8 mouse cellular contexts compared by ENCODE assay signal in genomic region chr16:33916473-33917251, GRCm38 (mm10). TPM values are rescaled to one million over a fixed set of nuclear protein-coding genes. Genes with fewer than 3 reads are reported as not detected.
DNase-seq lines count a peak whose midpoint lies in the region; ATAC-seq and TF ChIP-seq lines count a peak whose summit lies in the region.

No protein-coding gene starts in this region.

- H3K27ac ChIP-seq in left cerebral cortex, adult 2 months, result no peak overlapping the region
- H3K27ac ChIP-seq in kidney, embryonic 14.5 days (ENCODE audit: low read depth, low read length), result 0 out of 2 replicates have a peak overlapping the region, but pooled peaks have one; percentile 25
- peak overlapping the region; percentile 34 for H3K27ac ChIP-seq in lung, postnatal 0 days (ENCODE audit: low read length)

- no peaks in the 10 kb centered on the region for H3K27me3 ChIP-seq in kidney, embryonic 14.5 days (ENCODE audit: control insufficient read depth, insufficient read depth, low read length)
- no peaks in the 10 kb centered on the region for H3K27me3 ChIP-seq in lung, postnatal 0 days (replicated peaks; ENCODE audit: insufficient read depth, low read length)

- H3K4me1 ChIP-seq in kidney, embryonic 14.5 days (ENCODE audit: control insufficient read depth, insufficient read depth, low read length), result peaks cover 23% of the 10 kb centered on the region
- H3K4me1 ChIP-seq in lung, postnatal 0 days (ENCODE audit: insufficient read depth, low read depth, low read length), result peaks cover 14% of the 10 kb centered on the region; the same call in 1 of the 2 replicates

- 63% methylated on average over 12 of the region's 12 CpGs for WGBS in kidney, embryonic 14.5 days
- WGBS in lung, postnatal 0 days, result 30% methylated on average over 12 of the region's 12 CpGs

- no peak overlapping the region for H3K9ac ChIP-seq in kidney, embryonic 14.5 days (ENCODE audit: low read depth, low read length)
- no peak overlapping the region for H3K9ac ChIP-seq in lung, postnatal 0 days (replicated peaks; ENCODE audit: low read depth)

- H3K4me3 ChIP-seq in left cerebral cortex, adult 2 months, result no peak overlapping the region
- H3K4me3 ChIP-seq in kidney, embryonic 14.5 days (ENCODE audit: low read length), result no peak overlapping the region
- H3K4me3 ChIP-seq in lung, postnatal 0 days (ENCODE audit: low read depth, low read length), result no peak overlapping the region

- intact Hi-C loops in left cerebral cortex, postnatal 4 days (cut with DNase I), result no loop called here
- intact Hi-C loops in left cerebral cortex, adult 2 months (cut with DNase I), result no loop called here

- H3K36me3 ChIP-seq in kidney, embryonic 14.5 days (ENCODE audit: control insufficient read depth, insufficient read depth, low read length), result peaks cover 3% of the 10 kb centered on the region; the same call in 1 of the 2 replicates
- H3K36me3 ChIP-seq in lung, postnatal 0 days (ENCODE audit: insufficient read depth, low read length), result no peaks in the 10 kb centered on the region

- no peak overlapping the region for H3K4me2 ChIP-seq in kidney, embryonic 14.5 days (replicated peaks; ENCODE audit: low read depth, low read length)
- H3K4me2 ChIP-seq in lung, postnatal 0 days (replicated peaks; ENCODE audit: low read depth, low read length), result no peak overlapping the region

- H3K9me3 ChIP-seq in kidney, embryonic 14.5 days (ENCODE audit: control insufficient read depth, low read length), result no peaks in the 10 kb centered on the region
- no peaks in the 10 kb centered on the region for H3K9me3 ChIP-seq in lung, postnatal 0 days (ENCODE audit: low read length)

- peak; percentile 84 for DNase-seq in left cerebral cortex, postnatal 4 days
- no peak for DNase-seq in left cerebral cortex, adult 2 months (ENCODE audit: extremely low spot score in 1 of 2, low spot score in 2 of 2)
- peak; percentile 73 for DNase-seq in cerebellum, adult 9-11 months
- DNase-seq in heart, adult 8-10 months (ENCODE audit: low spot score), result peak; percentile 82
- peak; percentile 82 for DNase-seq in lung, postnatal 0 days (ENCODE audit: low spot score)
- DNase-seq in testis, postnatal 14 days (ENCODE audit: low spot score), result peak; percentile 75
- no peak for DNase-seq in thymus, postnatal 4 days

- ATAC-seq in kidney, embryonic 14.5 days (ENCODE audit: low FRiP score, low TSS enrichment), result no peak
- peak; percentile 73 for ATAC-seq in lung, postnatal 0 days

- peak; percentile 64; the same call in 1 of the 2 replicates for TF ChIP-seq EP300 in lung, postnatal 0 days (IDR thresholded peaks at IDR 0.05)

- no peak for TF ChIP-seq CTCF in left cerebral cortex, adult 2 months (IDR thresholded peaks at IDR 0.05)
- TF ChIP-seq CTCF in lung, postnatal 0 days (IDR thresholded peaks at IDR 0.05), result no peak; the same call in 1 of the 2 replicates

RNA-seq across cellular contexts. Expression of gene Umps, which starts 50.2 kb away (rescaled TPM):
- 10 to 100 TPM; 20.4 to 23.2 TPM for total RNA-seq in left cerebral cortex, postnatal 4 days (2021)
- 10 to 100 TPM; 14.4 to 15.0 TPM for total RNA-seq in left cerebral cortex, adult 2 months (2021)
- 1 to 10 TPM; 7.9 to 9.1 (median 8.3) TPM for total RNA-seq in heart, adult 8-10 months (2022)
- polyA plus RNA-seq in kidney, embryonic 14.5 days (2014; fragmentation: Nextera tagmentation; extraction: Ambion mirVana), result 49.7 and 72.2 TPM in 2 replicates
- 10.3 and 11.1 TPM in 2 replicates for polyA plus RNA-seq in lung, postnatal 0 days (2015; fragmentation: Nextera tagmentation; extraction: Ambion mirVana)

Comparison
In these comparisons a context has a peak if more than half of its experiments do, and no peak if none do; other contexts are left out.
1. DNase-seq: peak in left cerebral cortex, postnatal 4 days (single experiment), cerebellum, adult 9-11 months (single experiment), heart, adult 8-10 months (single experiment), lung, postnatal 0 days (single experiment) and testis, postnatal 14 days (single experiment); none in left cerebral cortex, adult 2 months (0 of 2) and thymus, postnatal 4 days (single experiment).